Mouse (Mus musculus) liver, embryonic 14.5 days (tissue): Measurements from ENCODE around the gene Cdc37l1. TPM values are rescaled to one million over a fixed set of nuclear protein-coding genes. Genes with fewer than 3 reads are reported as not detected.

ENCODE experiments used
- ATAC-seq: fragments of 200-750 bp; cut with Nextera tagmentation; 2 replicates; pipeline ENCODE4 v1.8.0; 2017; ENCODE audit warnings: moderate number of reproducible peaks, mild to moderate bottlenecking, moderate library complexity; ENCODE audit not compliant: insufficient read depth
- DNase-seq, 3 experiments: peaks; one replicate each; pipeline ENCODE4 v3.0.0-alpha.2; 2012 to 2013; ENCODE audit warnings: low read depth in 3 of 3, low spot score in 3 of 3
- H3K27ac ChIP-seq: fragments of 300-500 bp; sonication (generic); 2 replicates; pipeline ENCODE4 v1.5.1; 2014; ENCODE audit warnings: moderate library complexity, mild to moderate bottlenecking, control low read depth, inconsistent platforms
- H3K27me3 ChIP-seq: fragments of 300-500 bp; sonication (generic); 2 replicates; pipeline ENCODE4 v1.6.1; 2014; ENCODE audit warnings: mild to moderate bottlenecking, low read length, moderate library complexity; ENCODE audit not compliant: control insufficient read depth, insufficient read depth
- H3K36me3 ChIP-seq: fragments of 300-500 bp; sonication (generic); replicated peaks from 2 replicates; pipeline ENCODE4 v1.6.1; 2014; ENCODE audit warnings: low read depth; ENCODE audit not compliant: control insufficient read depth, insufficient read depth
- H3K4me1 ChIP-seq, 2 experiments: fragments of 200-500 bp in 1 of 2; fragments of 300-500 bp in 1 of 2; sonication (generic) in 1 of 2; replicated peaks; 2 replicates each; pipeline ENCODE4 v1.6.1; 2012 to 2014; ENCODE audit warnings: antibody characterized with exemption in 1 of 2, inconsistent platforms in 1 of 2, low read length in 1 of 2; ENCODE audit not compliant: control insufficient read depth in 2 of 2, insufficient read depth in 2 of 2
- H3K4me2 ChIP-seq: fragments of 300-500 bp; sonication (generic); 2 replicates; pipeline ENCODE4 v1.6.1; 2014; ENCODE audit warnings: low read depth, mild to moderate bottlenecking, control low read depth, moderate library complexity
- H3K4me3 ChIP-seq, 2 experiments: fragments of 200-500 bp in 1 of 2; fragments of 300-500 bp in 1 of 2; sonication (generic) in 1 of 2; 2 replicates each; pipeline ENCODE4 v1.5.1; 2012 to 2014; ENCODE audit warnings: low read depth in 2 of 2, low read length in 2 of 2, mild to moderate bottlenecking in 2 of 2, control low read depth in 1 of 2, inconsistent platforms in 1 of 2, moderate library complexity in 1 of 2; ENCODE audit not compliant: insufficient read depth in 1 of 2
- H3K9ac ChIP-seq: fragments of 300-500 bp; sonication (generic); replicated peaks from 2 replicates; pipeline ENCODE4 v1.6.1; 2014; ENCODE audit warnings: mild to moderate bottlenecking, control low read depth, moderate library complexity
- H3K9me3 ChIP-seq: fragments of 300-500 bp; sonication (generic); 2 replicates; pipeline ENCODE4 v1.6.1; 2016; ENCODE audit warnings: low read length, mixed read lengths; ENCODE audit not compliant: control insufficient read depth
- CTCF ChIP-seq: IDR thresholded peaks from 2 replicates; pipeline ENCODE4 v1.5.1; 2016; ENCODE audit warnings: antibody characterized with exemption, low read depth, control low read depth
- EP300 ChIP-seq: IDR thresholded peaks from 2 replicates; pipeline ENCODE4 v1.6.1; 2016; ENCODE audit warnings: antibody characterized with exemption, low read depth
- WGBS: fragments of 180-500 bp; shearing (Covaris S2); extraction: QIAGEN DNeasy Blood & Tissue Kit; methylation state at CpG from one replicate; pipeline ENCODE4 v1.1.7; 2014; ENCODE audit not compliant: insufficient replicate concordance; 5-methylcytosine and 5-hydroxymethylcytosine counted together
- polyA plus RNA-seq, 2 experiments: library from polyadenylated mRNA; depleted of rRNA in 1 of 2; stranded (reverse) in 1 of 2; unstranded in 1 of 2; fragments of >200 nt; fragmentation: Nextera tagmentation in 1 of 2; extraction: Ambion mirVana in 1 of 2; gene quantifications; 2 replicates each; pipeline versions ENCODE4 v1.2.1 to v1.2.3; 2012 to 2014

The Cdc37l1 gene
- polyA plus RNA-seq, 2 experiments, result 8.3 to 8.7 TPM

DNA sequence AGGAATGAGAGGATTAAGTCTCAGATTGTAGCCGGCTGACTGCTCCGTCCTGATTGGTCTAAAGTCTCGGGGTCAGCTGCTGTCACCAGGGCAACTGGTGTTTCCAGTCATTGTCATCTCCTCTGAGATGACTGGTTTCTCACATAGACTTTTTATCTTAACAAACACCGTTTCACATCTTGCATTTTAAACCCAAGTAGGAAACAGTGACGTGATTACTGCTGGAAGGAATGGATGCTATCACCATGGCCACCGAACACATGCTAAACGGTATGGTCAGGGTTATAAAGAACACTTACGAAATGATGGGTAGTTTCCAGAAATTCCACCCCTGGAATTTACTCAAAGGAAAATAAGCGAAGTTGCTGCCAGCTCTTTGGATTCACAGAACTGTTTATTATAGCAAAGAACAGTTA lies 54.2 kb downstream of the Cdc37l1 start:
- no peaks in the 10 kb centered on the region for H3K27me3 ChIP-seq
- no peaks in the 10 kb centered on the region for H3K36me3 ChIP-seq
- peaks cover 8 to 17% of the 10 kb centered on the region in 2 experiments for H3K4me1 ChIP-seq
- DNase-seq, result no peak
- H3K27ac ChIP-seq, result no peak overlapping the region
- TF ChIP-seq EP300, result no peak
- no peak for TF ChIP-seq CTCF
- no peaks in the 10 kb centered on the region; the same call in 1 of the 2 replicates for H3K9me3 ChIP-seq
- H3K4me2 ChIP-seq, result no peak overlapping the region
- H3K4me3 ChIP-seq, result no peak overlapping the region
- no peak for ATAC-seq
- WGBS, result 65% methylated on average over 9 of the region's 9 CpGs
- H3K9ac ChIP-seq, result no peak overlapping the region

DNA sequence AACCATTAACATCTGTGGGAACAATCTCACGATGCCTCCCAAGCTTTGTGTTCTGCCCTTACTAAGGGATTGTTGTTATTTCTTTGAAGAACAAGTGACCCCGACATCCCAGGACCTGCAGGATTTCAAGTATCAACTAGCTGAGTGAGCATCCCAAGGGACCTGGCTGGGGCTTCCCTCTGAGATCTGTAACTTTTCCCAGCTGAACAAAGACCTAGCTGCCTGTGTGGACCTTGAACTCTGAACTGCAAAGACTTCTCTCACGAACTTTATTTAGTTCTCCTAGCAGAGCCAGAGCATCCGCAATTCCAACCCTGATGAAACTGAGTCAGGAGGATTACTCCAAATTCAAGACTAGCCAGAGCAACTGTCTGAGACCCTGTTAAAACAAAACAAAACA lies 55.2 kb downstream of the Cdc37l1 start:
- Histone ChIP-seq H3K36me3 (no peaks in the 10 kb centered on the region), H3K27me3 (no peaks in the 10 kb centered on the region), H3K4me3 (no peak overlapping the region), H3K9me3 (no peaks in the 10 kb centered on the region), H3K27ac (no peak overlapping the region), H3K9ac (no peak overlapping the region), H3K4me1 (peaks cover 8 to 17% of the 10 kb centered on the region in 2 experiments), H3K4me2 (peak overlapping the region; percentile 84)
- TF ChIP-seq EP300, result no peak
- no peak for TF ChIP-seq CTCF
- WGBS, result 66% methylated on average over 4 of the region's 4 CpGs
- DNase-seq (no peak), ATAC-seq (no peak)

DNA sequence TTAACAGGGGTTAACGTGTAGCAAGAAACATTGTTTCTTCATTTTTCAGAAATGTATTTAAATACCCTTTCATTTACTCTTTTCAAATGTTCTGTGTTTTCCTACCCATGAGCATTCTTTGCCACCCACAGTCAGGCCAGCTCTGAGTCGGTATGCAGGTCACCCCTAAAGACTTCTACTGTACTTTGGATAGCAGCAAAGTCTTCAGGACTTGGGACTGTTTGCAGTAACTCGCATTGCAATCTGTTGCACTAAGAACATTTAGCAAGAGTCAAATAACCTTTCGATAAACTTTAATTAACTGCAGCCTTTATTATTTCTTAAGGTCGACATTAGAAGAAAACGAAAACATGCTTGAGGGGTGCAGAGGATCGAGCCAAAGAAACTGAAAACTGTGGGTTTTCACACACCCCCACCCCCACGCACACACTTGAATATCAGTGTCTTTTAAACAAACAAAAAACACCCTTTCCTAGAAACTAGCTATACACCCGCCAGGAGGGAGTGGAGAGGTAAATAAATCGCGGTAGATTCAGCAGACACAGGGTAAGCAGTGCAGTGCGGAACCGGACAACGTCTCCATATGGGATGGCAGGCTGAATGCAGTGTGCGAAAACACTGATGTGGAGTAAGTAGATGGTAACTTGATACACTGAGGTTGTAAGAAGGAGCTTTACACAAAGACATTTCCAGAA lies 56.0 kb downstream of the Cdc37l1 start:
- Histone ChIP-seq H3K27ac (no peak overlapping the region), H3K4me3 (peak overlapping the region; percentile 47 to 81), H3K36me3 (no peaks in the 10 kb centered on the region), H3K27me3 (no peaks in the 10 kb centered on the region), H3K4me2 (peak overlapping the region; percentile 84), H3K4me1 (peaks cover 8 to 17% of the 10 kb centered on the region in 2 experiments), H3K9ac (peak overlapping the region; percentile 23), H3K9me3 (no peaks in the 10 kb centered on the region)
- TF ChIP-seq EP300 (no peak), CTCF (no peak)
- ATAC-seq (no peak), DNase-seq (no peak)
- WGBS, result 48% methylated on average over 15 of the region's 15 CpGs

DNA sequence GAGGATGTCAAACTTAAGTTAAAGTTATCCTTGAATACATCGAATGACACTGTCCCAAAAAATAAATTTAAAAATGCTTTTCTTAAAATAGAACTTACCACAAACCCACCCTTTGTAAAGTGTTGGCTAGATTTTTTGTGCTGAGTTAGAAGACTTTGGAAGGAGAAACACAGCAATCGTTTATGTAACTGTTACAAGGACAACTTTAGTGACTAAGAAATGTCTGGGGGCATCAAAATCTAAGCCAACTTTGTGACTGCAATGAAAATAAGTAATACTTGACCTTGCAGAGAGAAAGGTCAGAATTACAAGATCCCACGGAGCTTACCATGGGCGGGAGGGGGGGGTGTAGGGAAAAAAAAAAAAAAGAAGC lies 56.8 kb downstream of the Cdc37l1 start:
- Histone ChIP-seq H3K4me2 (peak overlapping the region; percentile 84), H3K4me3 (peak overlapping the region; percentile 69 to 81), H3K27ac (no peak overlapping the region; the same call in 1 of the 2 replicates), H3K9me3 (no peaks in the 10 kb centered on the region), H3K27me3 (no peaks in the 10 kb centered on the region), H3K4me1 (peaks cover 8 to 21% of the 10 kb centered on the region in 2 experiments), H3K36me3 (no peaks in the 10 kb centered on the region), H3K9ac (peak overlapping the region; percentile 94)
- 11% methylated on average over 4 of the region's 4 CpGs for WGBS
- no peak for DNase-seq
- ATAC-seq, result no peak
- TF ChIP-seq CTCF (no peak), EP300 (no peak)

DNA sequence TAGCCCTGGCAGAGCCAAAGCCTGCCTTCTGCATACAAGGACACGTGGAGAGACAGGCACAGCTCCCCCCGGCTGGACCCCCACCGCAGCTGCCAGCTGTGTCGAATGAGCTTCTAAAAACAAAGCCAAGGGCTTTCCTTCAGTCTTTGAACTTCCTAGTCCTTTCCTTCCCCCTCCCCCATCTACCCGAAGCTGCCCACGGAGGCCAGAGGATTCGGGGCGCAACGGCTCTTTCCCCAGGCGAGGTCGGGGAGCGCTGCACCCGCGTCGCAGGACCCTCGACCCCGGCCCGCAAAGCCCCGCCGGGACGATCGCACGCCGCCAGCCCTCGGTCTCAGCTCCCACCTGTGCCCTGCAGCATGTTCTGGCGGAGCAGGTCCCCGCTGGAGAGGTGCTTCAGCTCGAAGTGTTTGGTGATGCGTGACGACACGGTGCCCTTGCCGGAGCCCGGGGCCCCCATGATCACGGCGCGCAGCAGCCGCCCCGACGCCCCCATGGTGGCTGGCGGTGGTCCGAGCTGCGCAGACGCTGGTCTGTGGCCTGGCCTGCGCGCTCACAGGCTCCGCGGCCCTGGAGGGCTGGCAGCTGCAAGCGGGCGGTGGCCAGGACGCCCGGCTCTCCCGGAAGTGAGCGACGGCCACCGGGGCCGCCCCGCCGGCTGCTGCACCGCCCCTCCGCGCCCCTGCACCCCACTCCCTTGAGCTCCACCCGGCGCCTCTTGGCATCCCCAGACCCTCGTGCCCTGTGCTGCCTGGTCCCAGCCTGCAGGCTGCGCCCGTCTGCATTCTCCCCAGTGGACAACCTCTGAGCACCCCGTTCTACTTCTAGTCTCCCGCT lies 57.4 kb downstream of the Cdc37l1 start, which contains the start of gene Ak3:
TSS of gene Ak3 (minus strand) at position 628 of the 837 bp plus-strand sequence.
- under 1% methylated on average over 64 of the region's 68 CpGs for WGBS

More for the DNA sequence above, 57.4 kb downstream of the Cdc37l1 start, which contains the start of gene Ak3:
- Histone ChIP-seq H3K4me1 (peaks cover 8 to 26% of the 10 kb centered on the region in 2 experiments), H3K36me3 (no peaks in the 10 kb centered on the region), H3K4me3 (peak within 1 kb of the TSS; percentile 69 to 81), H3K4me2 (peak within 1 kb of the TSS; percentile 84), H3K9me3 (no peaks in the 10 kb centered on the region), H3K9ac (peak within 1 kb of the TSS; percentile 94), H3K27ac (peak within 1 kb of the TSS; percentile 26), H3K27me3 (no peaks in the 10 kb centered on the region)
- ATAC-seq (peak; percentile 87), DNase-seq (peak in 1 of 3 experiments; percentile 38)
- TF ChIP-seq CTCF, result peak; percentile 45; the same call in 1 of the 2 replicates
- no peak for TF ChIP-seq EP300
